Mouse (Mus musculus) heart, adult 2 months (tissue): ENCODE measurements around the gene Ift43. TPM values are rescaled to one million over a fixed set of nuclear protein-coding genes. Genes with fewer than 3 reads are reported as not detected.

Experiments used
- DNase-seq, 2 experiments: peaks; one replicate each; pipeline ENCODE4 v3.0.0; 2021
- H3K27ac ChIP-seq: fragments of 200-600 bp; 2 replicates; pipeline ENCODE4 v1.8.1; 2022
- H3K27me3 ChIP-seq: fragments of 200-500 bp; 2 replicates; pipeline ENCODE4 v1.6.1; 2012; ENCODE audit warnings: mild to moderate bottlenecking, low read length, inconsistent platforms, mixed read lengths; ENCODE audit not compliant: control insufficient read depth, insufficient read depth
- H3K36me3 ChIP-seq: fragments of 200-500 bp; 2 replicates; pipeline ENCODE4 v1.6.1; 2012; ENCODE audit warnings: low read length, inconsistent platforms; ENCODE audit not compliant: control insufficient read depth, insufficient read depth
- H3K4me1 ChIP-seq: fragments of 200-500 bp; 2 replicates; pipeline ENCODE4 v1.6.1; 2011; ENCODE audit warnings: low read length; ENCODE audit not compliant: control insufficient read depth, insufficient read depth
- H3K4me3 ChIP-seq: fragments of 200-600 bp; 2 replicates; pipeline ENCODE4 v1.8.1; 2022
- H3K79me2 ChIP-seq: fragments of 200-500 bp; replicated peaks from 2 replicates; pipeline ENCODE4 v1.6.1; 2012; ENCODE audit warnings: mild to moderate bottlenecking, inconsistent platforms, low read length, moderate library complexity, mixed read lengths; ENCODE audit not compliant: control insufficient read depth, insufficient read depth
- H3K9ac ChIP-seq: fragments of 200-500 bp; 2 replicates; pipeline ENCODE4 v1.6.1; 2012; ENCODE audit warnings: low read depth, mild to moderate bottlenecking, control low read depth, inconsistent platforms, low read length, mixed read lengths
- CTCF ChIP-seq: fragments of 200-600 bp; IDR thresholded peaks from 2 replicates; pipeline ENCODE4 v1.8.1; 2022; ENCODE audit warnings: antibody characterized with exemption, mild to moderate bottlenecking, moderate library complexity
- EP300 ChIP-seq: fragments of 200-500 bp; IDR thresholded peaks from 2 replicates; pipeline ENCODE4 v1.6.1; 2011; ENCODE audit warnings: low read depth, low read length, control low read depth; ENCODE audit not compliant: insufficient read depth
- POLR2A ChIP-seq: fragments of 200-500 bp; IDR thresholded peaks from 2 replicates; pipeline ENCODE4 v1.6.1; 2011; ENCODE audit warnings: mild to moderate bottlenecking, low read depth, low read length, control low read depth; ENCODE audit not compliant: insufficient read depth
- WGBS: fragments of 180-500 bp; shearing (Covaris S2); methylation state at CpG from one replicate; pipeline ENCODE4 v1.1.7; 2018; 5-methylcytosine and 5-hydroxymethylcytosine counted together
- intact Hi-C: fragments of 180-260 bp; cut with DNase I; formaldehyde crosslinking; loops from one replicate; pipeline ENCODE4 v1.15.1; 2025
- polyA plus RNA-seq: library from polyadenylated mRNA; depleted of rRNA; stranded (reverse); fragments of >200 nt; gene quantifications from 2 replicates; pipeline ENCODE4 v1.2.3, GENCODE M21; 2012; rRNA removed
- total RNA-seq, 2 experiments: library from RNA; stranded (reverse); gene quantifications; 2 replicates each; pipeline ENCODE4 v1.2.3; 2021

Ift43 gene
- total and polyA plus RNA-seq, 3 experiments, result 21.6 to 31.9 (median 26.1) TPM

GRCm38 (mm10) chr12:86196944-86197343 lies 114.6 kb downstream of the Ift43 start:
- H3K27ac ChIP-seq, result no peak overlapping the region
- 85% methylated on average over 7 of the region's 7 CpGs for WGBS
- no peak for DNase-seq
- no peaks in the 10 kb centered on the region for H3K4me1 ChIP-seq
- H3K36me3 ChIP-seq, result no peaks in the 10 kb centered on the region
- no peaks in the 10 kb centered on the region for H3K27me3 ChIP-seq
- H3K79me2 ChIP-seq, result no peaks in the 10 kb centered on the region
- TF ChIP-seq CTCF (no peak), POLR2A (no peak), EP300 (no peak)
- no peak overlapping the region for H3K4me3 ChIP-seq
- H3K9ac ChIP-seq, result no peak overlapping the region
- intact Hi-C loops, result no loop called here

DNA sequence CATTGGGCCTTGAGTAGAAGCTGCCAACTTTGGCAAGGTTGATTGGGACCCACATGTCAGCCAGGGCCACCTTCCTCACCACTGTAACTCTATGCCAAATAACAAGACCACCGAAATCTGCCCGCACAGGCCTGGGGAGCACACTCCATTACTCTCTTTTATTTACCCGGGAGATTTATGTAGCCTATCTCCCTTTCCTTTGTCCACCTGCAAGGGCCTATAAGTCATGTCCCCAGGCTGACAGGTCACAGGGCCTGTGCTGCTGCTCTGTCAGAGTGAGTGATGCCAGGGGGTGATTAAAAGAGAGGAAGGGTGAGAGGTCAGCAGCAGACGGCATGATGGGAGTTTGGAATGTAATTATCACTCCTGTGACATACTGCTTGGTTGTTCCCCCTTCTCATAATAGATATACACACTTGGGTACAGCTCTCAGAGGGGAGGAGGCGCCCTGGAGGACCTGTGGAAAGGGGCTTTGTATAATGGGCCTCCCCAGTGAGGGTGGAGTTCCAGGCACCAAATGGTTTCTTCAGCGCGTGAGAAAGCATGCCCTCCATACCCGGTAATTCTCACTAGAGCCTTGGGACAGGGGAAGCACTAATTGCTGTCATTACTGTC lies 121.2 kb downstream of the Ift43 start:
- Histone ChIP-seq H3K27me3 (no peaks in the 10 kb centered on the region), H3K9ac (no peak overlapping the region), H3K79me2 (no peaks in the 10 kb centered on the region), H3K27ac (no peak overlapping the region), H3K4me1 (no peaks in the 10 kb centered on the region), H3K36me3 (no peaks in the 10 kb centered on the region), H3K4me3 (no peak overlapping the region)
- no peak for DNase-seq
- TF ChIP-seq POLR2A (no peak), EP300 (no peak), CTCF (no peak)
- intact Hi-C loops, result no loop called here
- 47% methylated on average over 8 of the region's 8 CpGs for WGBS

- Histone ChIP-seq H3K4me1 (no peaks in the 10 kb centered on the region), H3K27ac (no peak overlapping the region), H3K79me2 (no peaks in the 10 kb centered on the region), H3K4me3 (no peak overlapping the region), H3K36me3 (no peaks in the 10 kb centered on the region), H3K27me3 (peaks cover 3% of the 10 kb centered on the region), H3K9ac (no peak overlapping the region)
- TF ChIP-seq CTCF (no peak), EP300 (no peak), POLR2A (no peak)
- DNase-seq, result no peak
- intact Hi-C loops, result no loop called here
- 5% methylated on average over 19 of the region's 19 CpGs for WGBS
Observed at GRCm38 (mm10) chr12:86211099-86211520, 128.8 kb downstream of the Ift43 start.

Other genes with a start within 250 kb of the Ift43 start
- gene Tgfb3, start 3.5 kb upstream of the Ift43 start, total RNA-seq, result 10 to 100 TPM; 15.2 to 15.4 TPM
- 14.8 and 18.6 TPM in 2 replicates for gene Tgfb3, start 3.5 kb upstream of the Ift43 start, polyA plus RNA-seq
- gene Gpatch2l, start 159.3 kb downstream of the Ift43 start, total RNA-seq, result 10 to 100 TPM; 12.7 to 13.8 TPM
- gene Gpatch2l, start 159.3 kb downstream of the Ift43 start, polyA plus RNA-seq, result 6.2 and 10.1 TPM in 2 replicates